Mouse (Mus musculus): Measurements from ENCODE around the gene Gse1. TPM values are rescaled to one million over a fixed set of nuclear protein-coding genes. Genes with fewer than 3 reads are reported as not detected.

Gse1 gene
- total and polyA plus RNA-seq, 3 experiments: 23.6 to 128 (median 66.9) TPM

DNA sequence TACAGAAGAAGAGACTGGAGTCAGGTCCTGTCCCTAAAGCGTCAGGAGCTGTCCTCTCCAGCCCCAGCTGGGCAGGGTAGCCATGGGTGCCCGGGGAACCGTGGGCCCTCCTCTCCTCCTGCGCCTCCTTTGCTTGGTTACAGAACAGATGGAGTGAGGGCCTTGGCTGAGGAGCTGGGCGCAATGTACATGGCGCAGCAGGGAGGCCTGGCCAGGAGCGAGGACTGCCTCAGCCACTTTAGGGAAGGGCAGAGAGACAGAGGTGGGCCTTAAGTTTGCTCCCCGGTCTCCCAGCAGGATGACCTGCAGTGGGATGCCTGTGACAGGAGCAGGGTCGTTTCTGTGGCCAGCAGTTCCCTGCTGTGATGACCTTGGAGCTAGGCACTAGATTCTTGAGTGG is 63.4 kb downstream of the Gse1 start:
- Histone ChIP-seq H3K4me1 (ENCODE audit: control insufficient read depth in 1 of 2, insufficient read depth in 2 of 2, low read length in 2 of 2) (peaks cover 4 to 17% of the 10 kb centered on the region in 2 experiments; a peak in 3 of 4 replicates), H3K4me3 (ENCODE audit: control insufficient read depth in 1 of 2, insufficient read depth in 1 of 2, low read depth in 2 of 2, low read length in 2 of 2) (no peak overlapping the region), H3K27ac (ENCODE audit: control insufficient read depth, low read depth, low read length) (no peak overlapping the region), H3K27me3 (ENCODE audit: control insufficient read depth in 1 of 2, insufficient read depth in 2 of 2, low read length in 2 of 2) (no peaks in the 10 kb centered on the region), H3K36me3 (ENCODE audit: control insufficient read depth in 1 of 2, insufficient read depth in 2 of 2, low read length in 2 of 2) (peaks cover 0 to 5% of the 10 kb centered on the region in 2 experiments; a peak in 2 of 4 replicates), H3K9ac (ENCODE audit: control insufficient read depth, low read depth, low read length, poor library complexity, severe bottlenecking) (no peak overlapping the region), H3K79me2 (ENCODE audit: control insufficient read depth, insufficient read depth, low read length, poor library complexity) (no peaks in the 10 kb centered on the region), H3K9me3 (replicated peaks; ENCODE audit: insufficient read depth, low read length) (no peaks in the 10 kb centered on the region)
- TF ChIP-seq USF2 (IDR thresholded peaks at IDR 0.05; ENCODE audit: borderline replicate concordance in 1 of 2, insufficient read depth in 1 of 2, low read depth in 1 of 2, low read length in 2 of 2) (no peak), BHLHE40 (IDR thresholded peaks at IDR 0.05; ENCODE audit: borderline replicate concordance, low read depth, low read length) (no peak), TCF12 (IDR thresholded peaks at IDR 0.05; ENCODE audit: low read depth, low read length) (no peak), MEF2A (IDR thresholded peaks at IDR 0.05; ENCODE audit: extremely low read depth, insufficient replicate concordance, low read depth, low read length, poor library complexity, severe bottlenecking) (no peak), GABPA (IDR thresholded peaks at IDR 0.05; ENCODE audit: low read depth, low read length) (no peak)
- no peak for DNase-seq (ENCODE audit: low read depth, low spot score)

GRCm38 (mm10) chr8:120292316-120293107 is 64.3 kb downstream of the Gse1 start:
- no peak overlapping the region for H3K4me3 ChIP-seq (ENCODE audit: control insufficient read depth in 1 of 2, insufficient read depth in 1 of 2, low read depth in 2 of 2, low read length in 2 of 2)
- no peaks in the 10 kb centered on the region for H3K27me3 ChIP-seq (ENCODE audit: control insufficient read depth in 1 of 2, insufficient read depth in 2 of 2, low read length in 2 of 2)
- peaks cover 0 to 5% of the 10 kb centered on the region in 2 experiments; a peak in 2 of 4 replicates for H3K36me3 ChIP-seq (ENCODE audit: control insufficient read depth in 1 of 2, insufficient read depth in 2 of 2, low read length in 2 of 2)
- TF ChIP-seq E2F4 (IDR thresholded peaks at IDR 0.05; ENCODE audit: borderline replicate concordance, low read depth, low read length) (no peak), ZKSCAN1 (IDR thresholded peaks at IDR 0.05; ENCODE audit: low read depth, low read length) (peak; percentile 92)
- no peak overlapping the region for H3K9ac ChIP-seq (ENCODE audit: control insufficient read depth, low read depth, low read length, poor library complexity, severe bottlenecking)
- no peak for DNase-seq (ENCODE audit: low read depth, low spot score)
- H3K27ac ChIP-seq (ENCODE audit: control insufficient read depth, low read depth, low read length): no peak overlapping the region
- no peaks in the 10 kb centered on the region for H3K9me3 ChIP-seq (replicated peaks; ENCODE audit: insufficient read depth, low read length)
- H3K4me1 ChIP-seq (ENCODE audit: control insufficient read depth in 1 of 2, insufficient read depth in 2 of 2, low read length in 2 of 2): peaks cover 4 to 17% of the 10 kb centered on the region in 2 experiments; a peak in 3 of 4 replicates
- no peaks in the 10 kb centered on the region for H3K79me2 ChIP-seq (ENCODE audit: control insufficient read depth, insufficient read depth, low read length, poor library complexity)

GRCm38 (mm10) chr8:120293421-120294357 is 65.4 kb downstream of the Gse1 start:
- Histone ChIP-seq H3K4me1 (ENCODE audit: control insufficient read depth in 1 of 2, insufficient read depth in 2 of 2, low read length in 2 of 2) (peaks cover 4 to 17% of the 10 kb centered on the region in 2 experiments; a peak in 3 of 4 replicates), H3K27me3 (ENCODE audit: control insufficient read depth in 1 of 2, insufficient read depth in 2 of 2, low read length in 2 of 2) (no peaks in the 10 kb centered on the region), H3K4me3 (ENCODE audit: control insufficient read depth in 1 of 2, insufficient read depth in 1 of 2, low read depth in 2 of 2, low read length in 2 of 2) (no peak overlapping the region), H3K9me3 (replicated peaks; ENCODE audit: insufficient read depth, low read length) (no peaks in the 10 kb centered on the region), H3K79me2 (ENCODE audit: control insufficient read depth, insufficient read depth, low read length, poor library complexity) (no peaks in the 10 kb centered on the region), H3K27ac (ENCODE audit: control insufficient read depth, low read depth, low read length) (peak overlapping the region; percentile 12; the same call in 1 of the 2 replicates), H3K9ac (ENCODE audit: control insufficient read depth, low read depth, low read length, poor library complexity, severe bottlenecking) (peak overlapping the region; percentile 32), H3K36me3 (ENCODE audit: control insufficient read depth in 1 of 2, insufficient read depth in 2 of 2, low read length in 2 of 2) (peaks cover 0 to 5% of the 10 kb centered on the region in 2 experiments; a peak in 2 of 4 replicates)
- DNase-seq (ENCODE audit: low read depth, low spot score): peak; percentile 69
- peak; percentile 75; the same call in 1 of the 2 replicates for TF ChIP-seq MAZ (IDR thresholded peaks at IDR 0.05; ENCODE audit: low read depth, low read length)
- peak; percentile 72 for TF ChIP-seq TCF12 (IDR thresholded peaks at IDR 0.05; ENCODE audit: low read depth, low read length)
- peak; percentile 56 for TF ChIP-seq GATA1 (IDR thresholded peaks at IDR 0.05; ENCODE audit: low read depth, low read length)
- no peak for TF ChIP-seq USF1 (IDR thresholded peaks at IDR 0.05; ENCODE audit: low read depth, low read length)
- 0 out of 2 replicates have a peak, but pooled peaks have one; percentile 26 for TF ChIP-seq MXI1 (IDR thresholded peaks at IDR 0.05; ENCODE audit: low read depth, low read length)
- 0 out of 2 replicates have a peak, but pooled peaks have one; percentile 18 for TF ChIP-seq RCOR1 (IDR thresholded peaks at IDR 0.05; ENCODE audit: low read depth, low read length)
- TF ChIP-seq EP300 (IDR thresholded peaks at IDR 0.05; ENCODE audit: low read depth in 1 of 2, low read length in 2 of 2): peak; percentile 42 to 64; a peak in 3 of 4 replicates
- no peak for TF ChIP-seq TBP (IDR thresholded peaks at IDR 0.05; ENCODE audit: low read depth, low read length)
- peak; percentile 77 for TF ChIP-seq TAL1 (IDR thresholded peaks at IDR 0.05; ENCODE audit: low read length)
- peak; percentile 42; the same call in 1 of the 2 replicates for TF ChIP-seq ETS1 (IDR thresholded peaks at IDR 0.05; ENCODE audit: low read depth, low read length)
- TF ChIP-seq MAFK (IDR thresholded peaks at IDR 0.05; ENCODE audit: borderline replicate concordance, low read depth, low read length): no peak

Measured in MEL (cell line).